Mouse (Mus musculus) forebrain, embryonic 13.5 days (tissue): ENCODE measurements around the gene Slc35b1. TPM values are rescaled to one million over a fixed set of nuclear protein-coding genes. Genes with fewer than 3 reads are reported as not detected.

Experiments used
- ATAC-seq: fragments of 200-750 bp; cut with Nextera tagmentation; 2 replicates; pipeline ENCODE4 v1.8.0; 2017
- H3K27ac ChIP-seq: fragments of 300-500 bp; sonication (generic); 2 replicates; pipeline ENCODE4 v1.5.1; 2015; ENCODE audit warnings: inconsistent platforms, mild to moderate bottlenecking, moderate library complexity
- H3K27me3 ChIP-seq: fragments of 300-500 bp; sonication (generic); 2 replicates; pipeline ENCODE4 v1.6.1; 2015; ENCODE audit warnings: mild to moderate bottlenecking, inconsistent platforms
- H3K36me3 ChIP-seq: fragments of 300-500 bp; sonication (generic); 2 replicates; pipeline ENCODE4 v1.6.1; 2015; ENCODE audit warnings: mild to moderate bottlenecking, inconsistent platforms; ENCODE audit not compliant: poor library complexity, severe bottlenecking
- H3K4me1 ChIP-seq: fragments of 300-500 bp; sonication (generic); 2 replicates; pipeline ENCODE4 v1.6.1; 2015; ENCODE audit warnings: inconsistent platforms
- H3K4me2 ChIP-seq: fragments of 300-500 bp; sonication (generic); 2 replicates; pipeline ENCODE4 v1.6.1; 2015; ENCODE audit warnings: inconsistent platforms, mild to moderate bottlenecking, moderate library complexity
- H3K4me3 ChIP-seq: fragments of 300-500 bp; sonication (generic); 2 replicates; pipeline ENCODE4 v1.5.1; 2015; ENCODE audit warnings: mild to moderate bottlenecking, inconsistent platforms
- H3K9ac ChIP-seq: fragments of 300-500 bp; sonication (generic); 2 replicates; pipeline ENCODE4 v1.6.1; 2015; ENCODE audit warnings: mild to moderate bottlenecking, inconsistent platforms
- H3K9me3 ChIP-seq: fragments of 300-500 bp; sonication (generic); replicated peaks from 2 replicates; pipeline ENCODE4 v1.6.1; 2016; ENCODE audit warnings: inconsistent platforms
- WGBS: fragments of 180-500 bp; shearing (Covaris S2); methylation state at CpG from one replicate; pipeline ENCODE4 v1.1.7; 2015; 5-methylcytosine and 5-hydroxymethylcytosine counted together
- polyA plus RNA-seq: library from polyadenylated mRNA; unstranded; fragments of >200 nt; fragmentation: Nextera tagmentation; extraction: Ambion mirVana; gene quantifications from 2 replicates; pipeline ENCODE4 v1.2.1, GENCODE M21; 2015

Gene Slc35b1
- polyA plus RNA-seq = 135 and 140 TPM in 2 replicates

DNA sequence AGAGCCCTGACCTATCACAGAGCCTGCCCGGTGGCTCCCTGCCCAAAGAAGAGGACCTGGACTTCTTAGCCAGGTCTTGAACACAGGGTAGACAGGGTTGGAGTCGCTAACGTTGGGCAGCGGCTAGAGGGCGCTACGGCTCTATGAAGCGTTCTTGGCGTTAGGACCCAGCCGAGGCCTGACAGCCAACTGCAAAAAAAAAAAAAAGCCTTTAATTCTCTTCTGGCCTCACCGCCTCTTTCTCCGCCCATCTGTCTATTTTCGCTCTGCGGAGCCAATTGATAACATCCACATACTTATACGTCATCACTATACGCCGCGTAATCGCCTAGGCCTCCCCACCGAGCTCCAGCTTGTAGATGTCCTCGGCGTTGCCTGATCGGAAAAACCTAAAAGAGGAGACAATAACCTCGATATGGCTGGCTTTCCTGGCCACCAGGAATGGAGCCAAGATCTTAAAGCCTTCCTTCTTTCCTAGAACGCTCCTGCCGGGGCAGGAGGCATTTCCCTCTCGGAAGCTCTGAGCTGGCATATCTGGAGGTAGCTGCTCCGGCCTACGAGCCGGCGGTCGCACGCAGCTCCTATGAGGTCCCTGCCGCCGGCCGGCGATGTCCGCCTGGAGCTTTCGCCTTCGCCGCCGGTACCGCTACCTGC is at the start of gene Slc35b1:
Slc35b1 (plus strand) TSS at position 374 of the 654 bp plus-strand sequence.
- Histone ChIP-seq H3K4me1 (peaks cover 14% of the 10 kb centered on the region), H3K36me3 (peaks cover 38% of the 10 kb centered on the region), H3K27me3 (no peaks in the 10 kb centered on the region), H3K27ac (peak within 1 kb of the TSS; percentile 89), H3K9me3 (no peaks in the 10 kb centered on the region), H3K4me3 (peak within 1 kb of the TSS; percentile 95), H3K9ac (peak within 1 kb of the TSS; percentile 95), H3K4me2 (peak within 1 kb of the TSS; percentile 67)
- under 1% methylated on average over 42 of the region's 42 CpGs for WGBS
- ATAC-seq = peak; percentile 97

- WGBS = 1% methylated on average over 24 of the region's 27 CpGs
- Histone ChIP-seq H3K27ac (no peak within 1 kb of the TSS), H3K4me3 (peak within 1 kb of the TSS; percentile 83), H3K4me2 (peak within 1 kb of the TSS; percentile 88), H3K9ac (peak within 1 kb of the TSS; percentile 80), H3K9me3 (no peaks in the 10 kb centered on the region), H3K27me3 (peaks cover 9% of the 10 kb centered on the region), H3K4me1 (peaks cover 16% of the 10 kb centered on the region), H3K36me3 (no peaks in the 10 kb centered on the region)
- ATAC-seq = peak; percentile 99
Measured at GRCm38 (mm10) chr11:95336568-95337128, 47.8 kb upstream of the Slc35b1 start, which contains the start of gene Fam117a. Fam117a (plus strand) TSS chr11:95337018.

DNA sequence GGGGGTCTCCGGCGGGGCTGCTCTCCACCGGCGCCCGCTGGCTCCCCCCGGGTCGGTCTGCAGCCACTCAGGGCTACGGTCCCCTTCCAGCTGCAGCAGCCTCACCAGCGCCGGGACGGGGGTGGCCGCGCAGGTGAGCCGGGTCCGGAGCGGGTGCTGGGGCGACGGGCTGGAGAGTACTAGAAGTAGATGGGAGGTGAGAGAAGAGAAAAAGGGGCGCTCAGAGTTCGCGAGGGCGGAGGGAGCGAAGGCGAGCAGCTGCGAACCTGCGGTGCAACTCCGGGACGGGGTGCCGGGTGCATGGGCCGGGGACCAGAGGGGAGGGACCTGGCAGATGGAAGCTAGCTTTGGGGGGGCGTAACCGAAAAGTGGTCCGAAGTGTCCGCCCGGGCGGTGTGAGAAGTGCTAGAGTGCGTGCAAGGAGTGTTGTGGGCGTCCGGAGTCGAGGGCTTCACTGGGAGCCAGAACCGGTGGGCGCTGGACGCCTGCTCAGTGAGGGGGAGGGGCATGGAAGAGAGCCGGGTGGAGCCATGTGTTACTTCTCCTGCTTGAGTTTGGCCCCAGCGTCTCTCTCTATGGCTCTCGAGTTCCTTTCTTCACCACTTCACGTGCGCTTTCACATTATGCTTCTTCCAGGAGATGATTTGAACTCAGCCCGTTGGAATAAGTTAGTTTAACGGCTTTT is 47.2 kb upstream of the Slc35b1 start:
- Histone ChIP-seq H3K9ac (peak overlapping the region; percentile 80), H3K4me3 (peak overlapping the region; percentile 83), H3K27me3 (peaks cover 9% of the 10 kb centered on the region), H3K36me3 (no peaks in the 10 kb centered on the region), H3K4me1 (peaks cover 16% of the 10 kb centered on the region), H3K9me3 (no peaks in the 10 kb centered on the region), H3K27ac (no peak overlapping the region), H3K4me2 (peak overlapping the region; percentile 88)
- peak; percentile 75 for ATAC-seq
- WGBS = 1% methylated on average over 48 of the region's 50 CpGs

- 31% methylated on average over 9 of the region's 9 CpGs for WGBS
- Histone ChIP-seq H3K36me3 (no peaks in the 10 kb centered on the region), H3K27ac (no peak overlapping the region), H3K4me3 (peak overlapping the region; percentile 83), H3K4me2 (peak overlapping the region; percentile 88), H3K4me1 (peaks cover 16% of the 10 kb centered on the region), H3K9me3 (no peaks in the 10 kb centered on the region), H3K9ac (peak overlapping the region; percentile 80; the same call in 1 of the 2 replicates), H3K27me3 (peaks cover 9% of the 10 kb centered on the region)
- no peak for ATAC-seq
Measured at GRCm38 (mm10) chr11:95337846-95338342, 46.6 kb upstream of the Slc35b1 start.

- H3K27me3 ChIP-seq = peaks cover 9% of the 10 kb centered on the region
- H3K4me1 ChIP-seq = peaks cover 16% of the 10 kb centered on the region
- H3K27ac ChIP-seq = no peak overlapping the region
- no peak overlapping the region for H3K4me3 ChIP-seq
- H3K9me3 ChIP-seq = no peaks in the 10 kb centered on the region
- no peaks in the 10 kb centered on the region for H3K36me3 ChIP-seq
- no peak for ATAC-seq
- peak overlapping the region; percentile 34 for H3K4me2 ChIP-seq
- WGBS = 11% methylated on average over 14 of the region's 14 CpGs
- H3K9ac ChIP-seq = 0 out of 2 replicates have a peak overlapping the region, but pooled peaks have one; percentile 1
Measured at GRCm38 (mm10) chr11:95339471-95340021, 44.9 kb upstream of the Slc35b1 start.

DNA sequence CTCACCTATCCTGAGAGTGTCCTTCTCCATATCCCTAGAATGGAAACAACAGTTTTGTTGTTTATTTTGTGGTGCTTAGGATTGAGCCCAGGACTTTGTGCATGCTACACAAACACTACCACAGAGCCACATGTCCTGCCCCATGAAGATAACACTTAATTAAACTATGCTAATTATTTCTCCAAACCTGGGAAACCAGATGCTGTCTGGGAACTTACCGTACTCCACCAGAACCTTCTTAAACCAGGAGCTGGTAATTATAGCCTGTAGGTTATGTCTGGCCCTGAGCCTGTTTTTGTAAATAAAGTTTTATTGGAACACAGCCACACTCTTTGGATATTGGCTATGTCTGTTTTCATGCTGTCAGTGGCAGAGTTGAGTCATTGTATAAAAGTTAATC is 44.2 kb upstream of the Slc35b1 start:
- H3K9ac ChIP-seq = no peak overlapping the region
- no peak overlapping the region for H3K4me3 ChIP-seq
- peaks cover 16% of the 10 kb centered on the region for H3K4me1 ChIP-seq
- H3K27me3 ChIP-seq = peaks cover 9% of the 10 kb centered on the region
- no peaks in the 10 kb centered on the region for H3K9me3 ChIP-seq
- H3K27ac ChIP-seq = no peak overlapping the region
- H3K4me2 ChIP-seq = no peak overlapping the region
- 58% methylated on average over 1 of the region's 1 CpGs for WGBS
- no peaks in the 10 kb centered on the region for H3K36me3 ChIP-seq
- no peak for ATAC-seq

GRCm38 (mm10) chr11:95340664-95341063 is 43.8 kb upstream of the Slc35b1 start:
- H3K9ac ChIP-seq = no peak overlapping the region
- ATAC-seq = no peak
- H3K4me3 ChIP-seq = no peak overlapping the region
- H3K4me1 ChIP-seq = peaks cover 16% of the 10 kb centered on the region
- no peaks in the 10 kb centered on the region for H3K36me3 ChIP-seq
- H3K9me3 ChIP-seq = no peaks in the 10 kb centered on the region
- no peak overlapping the region for H3K4me2 ChIP-seq
- WGBS = 48% methylated on average over 5 of the region's 5 CpGs
- no peak overlapping the region for H3K27ac ChIP-seq
- peaks cover 9% of the 10 kb centered on the region for H3K27me3 ChIP-seq

- WGBS = 65% methylated on average over 4 of the region's 4 CpGs
- Histone ChIP-seq H3K36me3 (no peaks in the 10 kb centered on the region), H3K4me2 (no peak overlapping the region), H3K9me3 (no peaks in the 10 kb centered on the region), H3K4me1 (peaks cover 8% of the 10 kb centered on the region), H3K27me3 (peaks cover 4% of the 10 kb centered on the region), H3K4me3 (no peak overlapping the region), H3K27ac (no peak overlapping the region), H3K9ac (no peak overlapping the region)
- ATAC-seq = no peak
Measured at GRCm38 (mm10) chr11:95343180-95343579, 41.3 kb upstream of the Slc35b1 start.

DNA sequence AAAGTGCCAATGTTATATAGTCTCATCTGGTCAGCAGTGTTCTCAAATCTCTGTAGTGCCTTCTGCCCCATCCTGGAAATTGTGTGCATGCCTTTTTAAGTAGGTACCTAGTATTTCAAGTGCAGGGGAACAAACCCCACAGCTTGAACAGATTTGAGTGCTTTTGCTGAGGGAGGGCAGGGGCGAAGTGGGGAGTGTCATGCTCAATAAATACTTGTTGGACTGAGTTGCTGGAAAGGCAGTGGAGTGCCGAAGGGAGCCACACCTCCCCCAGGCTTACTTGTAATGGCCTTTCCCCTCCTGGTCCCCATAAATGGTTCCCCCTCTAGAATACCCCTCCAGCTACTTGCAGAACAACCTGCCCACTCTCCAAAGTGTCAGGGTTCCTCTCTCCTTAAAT is 40.3 kb upstream of the Slc35b1 start:
- H3K36me3 ChIP-seq = 0 out of 2 replicates have a peak, but pooled peaks cover 6% of the 10 kb centered on the region
- H3K4me2 ChIP-seq = no peak overlapping the region
- H3K27ac ChIP-seq = no peak overlapping the region
- WGBS = 71% methylated on average over 2 of the region's 2 CpGs
- no peaks in the 10 kb centered on the region for H3K27me3 ChIP-seq
- H3K9ac ChIP-seq = no peak overlapping the region
- peaks cover 7% of the 10 kb centered on the region for H3K4me1 ChIP-seq
- H3K9me3 ChIP-seq = no peaks in the 10 kb centered on the region
- no peak for ATAC-seq
- H3K4me3 ChIP-seq = no peak overlapping the region

GRCm38 (mm10) chr11:95350289-95350688 is 34.2 kb upstream of the Slc35b1 start:
- WGBS = 73% methylated on average over 6 of the region's 6 CpGs
- Histone ChIP-seq H3K4me1 (no peaks in the 10 kb centered on the region), H3K27me3 (no peaks in the 10 kb centered on the region), H3K9ac (no peak overlapping the region), H3K4me3 (no peak overlapping the region), H3K9me3 (no peaks in the 10 kb centered on the region), H3K36me3 (0 out of 2 replicates have a peak, but pooled peaks cover 6% of the 10 kb centered on the region), H3K4me2 (no peak overlapping the region), H3K27ac (no peak overlapping the region; the same call in 1 of the 2 replicates)
- ATAC-seq = no peak

GRCm38 (mm10) chr11:95350960-95351359 is 33.5 kb upstream of the Slc35b1 start:
- no peak overlapping the region for H3K4me3 ChIP-seq
- H3K4me1 ChIP-seq = no peaks in the 10 kb centered on the region
- H3K9me3 ChIP-seq = no peaks in the 10 kb centered on the region
- H3K27me3 ChIP-seq = no peaks in the 10 kb centered on the region
- ATAC-seq = no peak
- no peak overlapping the region for H3K4me2 ChIP-seq
- H3K9ac ChIP-seq = no peak overlapping the region
- WGBS = 89% methylated on average over 3 of the region's 3 CpGs
- 0 out of 2 replicates have a peak, but pooled peaks cover 6% of the 10 kb centered on the region for H3K36me3 ChIP-seq
- no peak overlapping the region for H3K27ac ChIP-seq

DNA sequence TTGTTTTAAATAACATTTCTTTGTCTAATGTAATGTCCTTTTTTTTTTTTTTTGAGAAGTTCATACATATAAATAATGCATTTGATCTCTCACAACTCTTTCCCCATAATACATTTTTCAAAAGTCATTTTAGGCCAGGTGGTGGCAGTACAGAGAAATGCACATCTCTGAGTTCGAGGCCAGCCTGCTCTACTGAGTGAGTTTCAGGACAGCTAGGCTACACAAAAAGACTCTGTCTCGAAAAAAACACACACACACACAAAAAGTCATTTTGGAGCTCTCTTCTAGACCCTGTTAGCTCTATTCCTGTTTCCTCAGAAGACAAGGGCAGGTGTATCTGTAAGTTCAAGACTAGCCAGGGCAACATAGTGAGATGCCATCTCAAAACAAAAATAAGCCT is 31.8 kb upstream of the Slc35b1 start:
- 79% methylated on average over 2 of the region's 2 CpGs for WGBS
- H3K27ac ChIP-seq = no peak overlapping the region
- H3K9me3 ChIP-seq = no peaks in the 10 kb centered on the region
- no peak overlapping the region for H3K4me3 ChIP-seq
- H3K4me1 ChIP-seq = peaks cover 8% of the 10 kb centered on the region; the same call in 1 of the 2 replicates
- H3K27me3 ChIP-seq = no peaks in the 10 kb centered on the region
- no peak for ATAC-seq
- H3K4me2 ChIP-seq = no peak overlapping the region
- 0 out of 2 replicates have a peak, but pooled peaks cover 6% of the 10 kb centered on the region for H3K36me3 ChIP-seq
- no peak overlapping the region for H3K9ac ChIP-seq
